Mouse (Mus musculus): ENCODE results near the gene Hoxd4. TPM values are rescaled to one million over a fixed set of nuclear protein-coding genes. Genes with fewer than 3 reads are reported as not detected.

Hoxd4 gene
- total RNA-seq, 2 experiments from 2014 or later: 1.0 to 1.3 TPM

DNA sequence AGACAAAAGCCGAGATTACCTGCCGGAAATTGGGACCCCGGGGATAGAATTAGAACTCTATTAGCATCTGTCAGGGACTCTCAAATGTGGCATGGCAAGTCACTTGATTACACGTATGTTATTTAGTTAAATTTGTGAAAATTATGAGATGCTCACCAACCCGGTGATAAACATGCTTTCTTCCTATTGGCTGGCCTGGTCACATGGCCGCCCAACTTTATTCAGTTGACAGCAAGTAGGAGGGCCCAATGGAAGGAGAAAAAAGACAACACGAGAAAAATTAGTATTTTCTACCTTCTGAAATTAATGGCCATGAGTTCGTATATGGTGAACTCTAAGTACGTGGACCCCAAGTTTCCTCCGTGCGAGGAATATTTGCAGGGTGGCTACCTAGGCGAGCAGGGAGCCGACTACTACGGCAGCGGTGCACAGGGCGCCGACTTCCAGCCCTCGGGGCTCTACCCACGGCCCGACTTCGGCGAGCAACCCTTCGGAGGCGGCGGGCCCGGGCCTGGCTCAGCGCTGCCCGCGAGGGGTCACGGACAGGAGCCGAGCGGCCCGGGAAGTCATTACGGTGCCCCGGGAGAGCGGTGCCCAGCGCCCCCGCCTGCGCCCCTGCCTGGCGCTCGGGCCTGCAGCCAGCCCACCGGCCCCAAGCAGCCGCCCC, 15.4 kb downstream of the Hoxd4 start:
- no peak for DNase-seq (ENCODE audit: low spot score)

DNA sequence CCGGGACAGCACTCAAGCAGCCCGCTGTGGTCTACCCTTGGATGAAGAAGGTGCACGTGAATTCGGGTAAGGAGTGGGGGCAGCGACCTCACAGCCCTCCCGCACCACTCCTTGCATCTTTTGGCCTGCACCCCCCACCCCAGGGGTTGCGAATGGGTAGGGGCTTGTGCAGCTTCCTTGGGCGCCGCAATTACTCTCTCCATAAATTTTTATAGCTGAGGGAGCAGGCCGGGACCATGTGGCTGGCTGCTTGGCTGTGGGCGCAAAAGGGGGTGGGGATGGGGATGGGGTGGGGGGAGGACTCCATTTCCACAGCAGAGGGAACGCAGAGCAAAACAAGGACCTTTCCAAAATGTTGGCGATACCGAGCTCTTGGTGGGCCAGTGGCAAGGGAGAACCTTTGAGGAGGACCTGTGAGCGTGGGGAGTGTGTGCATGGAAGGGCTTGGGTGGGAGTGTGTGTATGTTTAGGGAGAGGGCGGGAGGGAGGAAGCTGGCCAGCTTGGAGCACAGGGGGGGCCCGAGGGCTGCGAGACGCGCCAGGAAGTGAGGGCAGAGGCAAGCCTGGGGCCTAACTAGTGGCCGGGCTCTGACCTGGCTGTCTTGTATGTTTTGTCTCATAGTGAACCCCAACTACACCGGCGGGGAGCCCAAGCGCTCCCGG, 16.0 kb downstream of the Hoxd4 start:
- no peak for DNase-seq (ENCODE audit: low spot score)

DNA sequence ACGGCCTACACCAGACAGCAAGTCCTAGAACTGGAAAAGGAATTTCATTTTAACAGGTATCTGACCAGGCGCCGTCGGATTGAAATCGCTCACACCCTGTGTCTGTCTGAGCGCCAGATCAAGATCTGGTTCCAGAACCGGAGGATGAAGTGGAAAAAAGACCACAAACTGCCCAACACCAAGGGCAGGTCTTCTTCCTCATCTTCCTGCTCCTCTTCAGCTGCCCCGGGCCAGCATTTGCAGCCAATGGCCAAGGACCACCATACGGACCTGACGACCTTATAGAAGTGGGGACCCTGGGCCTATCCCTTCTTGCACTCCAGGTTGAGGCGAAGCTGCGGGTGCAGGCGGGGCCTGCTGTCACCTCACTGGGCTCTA, 16.6 kb downstream of the Hoxd4 start:
- no peak for DNase-seq (ENCODE audit: low spot score)

DNA sequence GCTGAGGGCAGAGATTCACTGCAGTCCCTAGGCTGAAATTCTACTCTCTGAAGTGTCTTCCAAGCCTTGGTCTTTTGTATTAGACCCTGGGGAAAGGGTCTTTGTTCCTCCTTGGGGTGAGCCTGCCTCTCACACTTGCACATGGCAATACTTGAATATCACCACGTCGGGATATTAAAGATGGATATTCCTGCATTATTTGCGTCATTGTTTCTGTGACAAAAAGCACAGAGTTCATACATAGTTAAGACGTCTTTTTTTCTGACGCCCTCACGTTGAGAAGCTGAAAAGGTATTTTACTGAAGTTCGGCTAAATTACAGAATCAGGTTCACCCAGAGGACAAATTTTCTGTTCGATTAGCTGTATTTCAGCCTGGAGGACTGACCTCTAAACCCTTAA, 18.6 kb downstream of the Hoxd4 start:
- no peak for DNase-seq (ENCODE audit: low spot score)

DNA sequence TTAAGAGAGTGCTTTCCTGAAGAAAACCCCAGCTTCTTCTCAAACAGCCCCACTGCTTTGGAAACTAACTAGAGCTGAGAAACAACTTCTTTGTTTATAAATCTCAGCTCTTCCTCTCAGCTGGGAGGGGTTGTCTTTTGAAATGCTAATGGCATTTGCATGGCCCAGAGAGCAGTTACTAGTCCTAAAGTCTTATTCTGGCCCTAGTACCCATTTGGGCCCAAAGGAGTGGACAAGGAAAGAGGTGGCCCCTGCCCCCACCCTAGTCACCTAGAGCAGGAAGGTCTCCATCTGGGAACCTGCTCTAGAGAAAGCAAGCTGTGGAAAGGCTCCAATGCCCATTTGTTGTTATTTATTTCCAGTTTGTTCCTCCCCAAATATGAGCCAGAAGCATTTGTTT, 19.3 kb downstream of the Hoxd4 start:
- no peak for DNase-seq (ENCODE audit: low spot score)

DNA sequence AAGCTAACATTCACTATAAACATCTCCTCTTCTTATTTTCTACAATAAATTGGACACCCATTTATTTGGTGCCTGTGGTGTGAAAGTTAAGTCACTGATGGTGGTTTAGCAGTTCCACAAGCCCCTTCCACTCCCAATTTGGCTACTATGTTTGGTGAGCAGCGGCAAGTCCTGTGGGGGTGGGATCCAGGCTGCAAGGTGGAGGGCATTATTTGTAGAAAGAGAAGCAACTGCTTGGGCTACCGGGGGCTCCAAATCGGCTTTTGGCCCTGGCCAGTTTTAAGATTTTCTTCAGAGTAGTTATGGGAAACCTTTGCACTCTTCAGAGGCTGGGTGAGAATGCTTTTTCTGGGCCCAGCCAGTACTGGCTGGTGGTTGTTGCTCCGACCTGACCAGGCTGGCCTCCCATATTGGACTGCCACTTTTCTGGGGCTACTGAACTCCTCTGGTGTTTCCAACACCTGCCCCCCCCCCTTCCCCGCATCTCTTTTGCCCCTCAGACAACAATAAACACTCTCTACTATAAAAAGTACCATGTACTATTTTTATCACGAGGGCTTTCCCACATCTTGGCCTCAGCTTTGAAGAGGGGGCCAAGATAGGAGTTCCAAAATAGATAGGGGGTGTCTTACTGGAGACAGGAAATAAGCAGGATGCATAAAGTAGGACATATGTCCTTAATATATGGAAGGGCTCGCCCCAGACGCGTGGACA, 20.2 kb downstream of the Hoxd4 start:
- DNase-seq (ENCODE audit: low spot score): no peak

DNA sequence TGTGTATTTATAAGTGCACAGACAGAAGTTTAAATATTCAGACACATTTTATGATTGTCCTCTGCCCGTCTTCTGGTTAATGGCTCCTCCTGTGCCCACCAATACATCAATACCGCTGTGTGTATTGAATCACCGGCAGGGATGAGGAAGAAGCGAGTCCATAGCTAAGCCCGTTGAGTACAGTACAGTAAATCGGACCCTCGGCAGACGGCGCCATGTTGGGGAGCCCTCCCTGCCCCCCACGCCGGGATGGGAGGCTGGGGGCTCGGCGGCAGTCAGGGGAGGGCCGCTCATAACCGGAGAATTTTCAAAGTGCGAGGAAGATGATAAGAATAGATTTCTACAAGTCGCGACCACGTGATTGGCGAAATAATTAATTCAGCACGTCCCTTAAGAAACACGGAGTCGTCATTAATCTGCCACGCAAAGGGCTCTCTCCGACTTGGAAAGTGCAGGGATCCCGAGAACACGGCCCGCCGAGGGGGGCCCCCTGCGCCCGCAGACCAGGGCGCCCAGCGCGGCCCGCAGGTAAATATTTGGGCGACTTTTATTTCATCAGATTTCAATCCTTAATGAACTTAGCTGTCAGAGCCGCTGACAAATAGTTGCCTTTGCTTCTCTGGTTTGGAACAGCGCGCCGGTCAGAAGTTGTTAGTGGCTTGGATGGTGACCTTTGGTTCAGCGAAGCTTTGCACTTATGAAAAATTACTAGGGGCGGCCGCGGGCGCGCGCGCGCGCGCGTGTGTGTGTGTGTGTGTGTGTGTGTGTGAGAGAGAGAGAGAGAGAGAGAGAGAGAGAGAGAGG, 21.0 kb downstream of the Hoxd4 start:
- no peak for DNase-seq (ENCODE audit: low spot score)

DNA sequence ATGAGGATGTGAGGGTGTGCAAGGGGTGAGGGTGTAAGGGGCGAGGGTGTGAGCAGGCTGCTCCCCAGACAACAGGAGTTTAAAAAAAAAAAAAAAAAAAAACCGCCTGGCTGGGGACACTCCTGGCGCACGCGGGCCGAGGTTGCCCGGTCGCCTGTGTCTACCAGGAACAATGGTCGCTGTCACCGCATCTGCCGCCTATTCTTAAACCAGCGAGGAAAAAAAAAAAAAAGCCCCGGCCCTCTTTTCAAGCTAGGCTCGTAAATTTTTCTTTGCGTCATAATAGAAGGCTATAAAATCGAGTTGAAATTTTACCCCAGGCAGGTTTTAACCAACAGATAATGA, 21.6 kb downstream of the Hoxd4 start:
- DNase-seq (ENCODE audit: low spot score): no peak

DNA sequence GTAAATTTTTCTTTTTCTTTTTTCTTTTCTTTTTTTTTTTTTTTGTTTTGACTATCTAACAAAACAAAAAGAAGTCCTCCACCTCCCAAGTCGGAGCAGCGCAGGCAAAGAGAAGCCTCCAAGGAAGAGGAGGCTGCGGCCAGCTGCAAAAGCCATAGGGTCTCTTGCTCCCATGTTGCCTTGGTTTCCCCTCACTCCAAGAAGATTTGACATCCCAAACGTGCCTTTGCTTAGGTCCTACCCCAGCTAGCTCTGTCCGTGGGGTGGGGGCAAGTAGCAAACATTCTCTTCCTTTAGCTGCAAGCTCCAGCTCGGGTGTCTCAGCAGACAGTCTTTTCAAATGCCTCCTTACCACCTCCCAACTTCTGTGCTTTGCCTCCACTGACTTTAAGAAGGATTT, 22.0 kb downstream of the Hoxd4 start:
- DNase-seq (ENCODE audit: low spot score): no peak

DNA sequence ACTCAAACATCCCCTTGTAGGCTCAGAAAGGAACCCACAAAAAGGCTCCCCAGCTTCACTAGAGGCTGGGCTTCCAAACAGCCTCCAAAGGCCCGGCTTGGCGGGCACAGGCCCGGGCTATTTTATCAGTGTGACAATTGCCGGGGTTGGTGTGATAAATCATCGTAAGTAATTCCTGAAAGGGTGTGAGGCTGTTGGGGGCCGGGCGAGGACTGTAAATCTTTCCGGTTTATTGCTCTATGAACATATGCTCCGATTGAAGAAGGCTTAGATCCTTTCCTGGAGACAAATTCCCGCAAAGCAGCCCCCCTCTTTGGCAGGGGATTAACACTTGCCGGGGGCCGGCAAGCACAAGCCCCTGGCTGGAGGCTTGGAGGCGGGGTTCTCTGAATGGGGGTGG, 22.7 kb downstream of the Hoxd4 start:
- DNase-seq (ENCODE audit: low spot score): no peak

DNA sequence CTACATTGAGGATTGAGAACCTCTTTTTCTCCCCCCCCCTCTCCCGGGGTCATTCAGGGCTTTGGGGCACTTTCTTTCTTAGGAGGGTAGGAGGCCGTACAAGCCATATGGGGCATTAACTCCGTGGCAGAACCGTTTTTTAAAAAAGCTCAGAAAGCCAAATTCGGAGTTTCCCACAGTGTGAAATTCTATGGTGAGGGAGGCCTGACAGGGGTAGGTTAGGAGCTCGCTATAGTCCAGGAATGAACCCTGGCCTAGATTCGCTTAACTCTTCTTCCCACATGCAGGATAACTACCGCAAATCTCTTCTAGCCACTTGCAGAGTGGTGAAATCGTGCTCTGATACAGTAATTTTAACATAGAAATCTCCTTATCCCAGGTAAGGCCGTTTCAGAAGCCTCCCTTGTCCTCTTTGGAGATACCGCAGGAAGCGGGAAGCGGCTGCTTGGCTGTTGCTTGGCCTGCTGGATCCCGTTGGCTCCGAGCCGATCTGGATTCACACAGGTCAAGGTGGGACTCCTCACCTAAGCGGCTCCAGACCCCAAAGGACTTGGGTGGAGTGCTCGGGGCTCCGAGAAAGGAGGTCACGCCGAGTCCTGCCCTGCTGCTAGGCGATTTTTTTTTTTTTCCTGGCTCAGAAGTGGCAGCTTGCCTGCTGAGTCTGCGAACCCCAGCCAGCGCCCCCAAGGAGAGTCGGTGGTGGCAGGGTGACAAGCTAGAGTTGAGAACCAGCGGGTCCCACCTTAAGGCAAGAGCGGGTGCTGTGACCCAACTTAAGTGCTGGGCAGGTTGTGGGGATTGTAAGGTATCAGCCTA, 23.5 kb downstream of the Hoxd4 start:
- DNase-seq (ENCODE audit: low spot score): no peak

DNA sequence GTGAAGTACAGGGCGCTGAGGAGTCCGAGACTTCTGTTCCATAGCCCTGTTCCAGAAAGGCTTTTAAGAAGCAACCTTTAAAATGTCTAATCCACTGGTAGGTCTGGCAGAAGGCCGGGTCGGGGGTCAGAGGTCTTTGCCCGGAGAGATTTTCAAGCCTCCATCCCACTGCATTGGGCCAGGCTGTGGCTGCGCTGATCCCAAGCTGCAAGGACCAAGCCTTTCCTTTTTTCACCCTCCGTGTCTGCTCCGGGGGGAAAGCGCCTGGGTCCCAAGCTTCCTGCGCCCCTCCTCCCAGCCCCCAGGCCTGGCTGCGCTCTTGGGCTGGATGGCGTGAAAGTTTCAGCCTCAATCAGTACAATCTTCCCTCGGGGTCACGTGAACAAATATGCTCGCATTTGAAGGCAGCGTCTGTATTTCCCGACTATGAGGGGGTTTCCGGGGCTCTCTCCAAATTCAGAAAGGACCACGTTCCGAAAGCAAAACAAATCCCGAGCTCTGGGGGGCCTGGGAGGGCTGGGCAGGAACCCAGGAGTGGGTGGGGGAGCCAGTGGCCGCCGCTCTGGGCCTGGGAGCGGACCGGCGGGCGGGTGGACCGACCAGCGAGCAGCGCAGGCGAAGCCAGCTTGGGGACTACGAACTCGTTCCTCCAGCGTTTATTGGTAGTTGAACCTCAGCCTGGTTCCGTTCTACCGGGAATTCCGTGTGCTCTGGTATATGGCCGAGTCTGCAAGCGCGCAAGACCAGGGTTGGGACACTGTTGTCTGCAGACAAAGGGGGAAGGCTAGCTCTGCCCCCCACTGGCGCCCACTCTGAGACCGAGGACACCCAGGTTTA, 24.3 kb downstream of the Hoxd4 start:
- no peak for DNase-seq (ENCODE audit: low spot score)

DNA sequence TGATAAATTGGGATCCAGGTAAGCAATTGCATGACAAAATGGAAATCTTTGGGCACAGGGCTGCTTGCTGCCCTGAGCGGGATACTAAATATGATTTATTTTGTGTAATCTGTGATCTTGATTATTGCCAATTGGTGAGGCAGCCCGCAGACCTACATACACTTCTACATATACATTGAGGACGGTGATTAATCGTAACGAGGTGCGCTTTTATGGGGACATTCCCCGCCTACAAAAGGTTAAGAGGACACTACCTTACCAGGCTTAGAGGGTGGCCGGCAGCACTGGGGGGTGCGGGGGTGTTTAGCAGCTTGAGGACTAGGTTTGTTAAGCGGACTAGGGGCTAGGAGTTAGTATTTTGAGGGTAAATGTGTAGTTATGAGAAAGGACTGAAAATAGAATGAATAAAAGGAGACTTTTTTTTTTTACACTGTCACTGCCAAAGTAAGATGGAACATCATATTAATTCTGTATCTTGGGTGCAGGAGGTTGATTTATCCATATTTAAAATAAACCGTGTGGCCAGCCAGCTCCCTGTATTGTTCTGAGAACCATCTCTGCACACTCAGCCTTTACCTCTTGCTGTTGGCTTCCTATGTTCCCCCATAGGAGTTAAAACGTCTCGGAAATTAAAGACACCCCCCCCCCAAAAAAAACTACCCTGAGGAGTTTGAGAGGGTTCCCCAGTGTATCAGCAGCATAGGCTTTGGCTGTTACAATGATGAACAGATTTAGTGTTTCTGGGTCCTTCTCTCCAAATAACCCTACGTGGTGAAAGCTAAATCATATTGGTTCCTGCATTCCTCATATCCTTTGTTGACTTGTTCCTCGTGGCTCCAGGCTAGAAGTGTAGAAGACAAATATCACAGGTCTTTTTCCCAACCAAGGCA, 25.2 kb downstream of the Hoxd4 start:
- DNase-seq (ENCODE audit: low spot score): no peak

DNA sequence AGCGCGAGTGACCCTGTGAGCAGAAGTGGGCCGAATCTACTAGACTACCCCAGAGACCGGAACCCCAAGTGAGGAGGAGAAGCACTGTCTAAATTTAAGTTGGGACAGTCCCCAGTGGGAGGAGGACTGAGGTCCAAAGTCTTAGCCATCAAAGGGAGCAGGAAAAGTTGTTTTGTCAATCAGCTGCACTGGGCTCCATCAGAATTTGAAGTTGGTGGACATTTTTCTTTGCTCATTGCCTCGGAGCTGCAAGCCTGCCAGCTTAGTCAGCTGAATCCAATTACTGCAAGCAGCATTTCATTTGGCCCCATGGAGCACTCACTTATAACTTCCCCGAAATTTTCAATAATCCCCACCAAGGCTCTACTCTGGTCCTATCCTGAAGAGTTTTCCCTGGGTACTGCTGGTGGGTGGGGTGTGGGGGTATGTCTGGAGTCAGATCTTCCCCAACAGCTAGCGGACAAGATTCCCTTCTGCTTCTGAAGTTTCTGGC, 25.9 kb downstream of the Hoxd4 start:
- DNase-seq (ENCODE audit: low spot score): no peak

DNA sequence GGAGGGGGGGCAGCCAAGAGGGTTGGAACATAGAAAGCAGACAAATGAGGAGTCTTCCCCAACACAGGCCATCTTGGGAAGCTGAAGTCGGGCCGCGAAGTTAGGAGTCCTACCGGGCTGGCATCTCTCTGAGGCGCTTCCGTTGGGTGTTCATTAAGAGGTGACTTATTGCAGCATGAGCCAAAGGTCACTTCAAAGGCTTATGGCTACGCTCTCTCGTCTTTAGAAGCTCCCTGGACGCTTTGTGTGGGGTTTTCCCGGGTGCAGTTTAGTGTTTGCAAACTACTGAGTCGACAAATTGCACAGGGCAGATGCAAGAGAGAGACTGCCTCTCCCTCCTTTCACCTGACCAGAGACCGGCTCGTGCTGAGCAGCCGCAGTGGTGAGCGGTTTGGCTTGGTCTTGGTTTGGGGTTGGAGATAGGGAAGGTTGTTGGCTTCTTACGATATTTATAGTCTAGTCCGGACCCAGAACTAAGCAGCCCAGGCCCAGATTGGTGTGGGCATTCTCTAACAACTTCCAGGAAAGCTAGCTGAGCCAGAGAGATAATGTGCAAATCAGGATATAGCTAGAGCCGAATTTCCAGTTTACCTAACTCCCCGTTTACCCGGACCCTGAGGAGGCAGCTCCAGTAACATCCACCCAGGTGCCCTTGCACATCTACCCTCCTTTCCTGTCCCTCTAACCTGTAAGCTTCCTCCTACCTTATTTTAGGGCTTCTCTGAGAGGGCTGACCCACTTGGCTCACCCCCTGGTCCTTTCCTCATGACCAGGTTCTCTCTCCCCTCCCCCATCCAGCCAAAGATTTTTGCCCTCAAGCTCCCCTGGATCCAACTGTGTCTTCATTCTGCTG, 27.1 kb downstream of the Hoxd4 start:
- DNase-seq (ENCODE audit: low spot score): no peak

DNA sequence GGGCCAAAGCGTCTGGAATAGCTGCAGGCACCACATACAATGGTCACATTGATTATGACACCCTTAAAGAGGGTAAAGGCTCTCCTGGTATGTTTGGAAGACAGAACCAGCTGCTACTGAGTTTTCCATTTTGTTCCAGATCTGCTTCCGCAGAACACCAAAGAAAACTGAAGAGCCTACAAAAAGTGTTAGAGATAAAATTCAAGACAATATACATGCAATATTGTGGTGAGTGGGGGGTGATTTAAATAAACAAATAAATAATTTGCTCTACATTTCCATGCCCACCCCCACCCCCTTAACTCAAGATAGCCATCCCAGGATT, 27.7 kb downstream of the Hoxd4 start:
- no peak for DNase-seq (ENCODE audit: low spot score)

DNA sequence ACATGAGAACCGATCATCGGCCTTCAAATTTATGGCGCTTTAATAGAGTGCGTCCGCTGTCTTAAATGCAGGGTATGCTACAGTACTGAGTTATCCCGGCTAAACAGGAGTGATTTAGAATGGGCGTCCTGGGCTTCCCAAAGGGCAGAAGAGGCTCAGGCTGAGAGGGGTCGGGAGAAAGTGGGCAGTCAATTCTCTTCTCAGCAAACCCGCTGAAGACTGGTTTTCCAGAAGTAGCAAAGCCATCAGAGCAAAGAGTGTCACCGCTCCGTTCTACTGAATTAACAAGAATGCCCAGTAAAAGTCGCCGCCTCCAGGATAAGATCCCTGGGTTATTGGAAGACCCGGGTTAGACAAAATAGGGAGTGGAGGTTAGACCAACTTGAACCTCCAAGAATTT, 28.1 kb downstream of the Hoxd4 start:
- no peak for DNase-seq (ENCODE audit: low spot score)

DNA sequence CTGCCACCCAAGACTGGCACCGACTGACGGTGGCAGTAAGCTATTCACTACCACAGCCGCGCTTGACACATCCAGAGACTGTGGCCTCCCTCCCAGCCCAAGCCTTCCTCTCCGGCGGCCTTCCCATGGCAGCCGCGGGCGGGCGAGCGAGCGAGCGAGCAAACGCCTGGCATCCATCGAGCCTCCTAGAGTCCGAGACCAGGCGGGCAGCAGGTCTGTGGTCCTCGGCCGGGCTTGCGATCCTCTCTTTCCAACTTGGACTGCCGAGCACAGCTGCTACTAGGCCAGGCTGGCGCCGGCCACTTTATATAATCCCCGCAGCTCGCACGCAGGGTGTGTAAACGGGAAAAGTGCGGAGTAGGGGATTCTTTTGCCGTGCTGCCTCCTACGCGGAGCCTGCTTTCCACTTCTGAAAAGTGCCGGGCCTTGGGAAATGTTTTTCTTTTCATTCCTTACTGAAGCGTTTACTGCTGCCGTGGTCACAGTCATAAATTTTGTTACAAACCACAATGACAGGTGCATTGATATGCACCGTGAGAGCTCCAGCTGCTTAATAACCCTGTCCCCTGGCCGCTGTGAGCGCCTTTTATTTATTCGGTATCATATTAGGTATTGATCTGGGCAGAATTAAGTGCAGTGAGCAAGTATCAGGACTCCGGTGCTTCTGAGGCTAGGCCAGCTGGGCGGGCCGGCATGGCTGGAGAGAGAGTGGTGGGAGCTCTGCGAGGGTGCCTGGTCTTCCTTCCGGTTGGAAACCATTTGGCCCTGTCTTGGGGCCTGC, 28.8 kb downstream of the Hoxd4 start:
- no peak for DNase-seq (ENCODE audit: low spot score)

Measured in gastrocnemius, adult 18-20 months (tissue).